Mouse (Mus musculus) midbrain, embryonic 10.5 days (tissue): ENCODE measurements at regions not wholly inside any gene's neighbourhood (a gene's known extent, or its start where the extent isn't known, plus 50 kb on each side); places are given as distances from the start of the nearest gene placed in this dataset.

Experiments
- DNase-seq: peaks from one replicate; pipeline ENCODE4 v3.0.0-alpha.2; 2017; ENCODE audit warnings: low spot score
- H3K27ac ChIP-seq: fragments of 300-500 bp; sonication (generic); replicated peaks from 2 replicates; pipeline ENCODE4 v1.5.1; 2016; ENCODE audit warnings: mild to moderate bottlenecking
- H3K27me3 ChIP-seq: fragments of 300-500 bp; sonication (generic); 2 replicates; pipeline ENCODE4 v1.6.1; 2016; ENCODE audit warnings: low read depth, mild to moderate bottlenecking; ENCODE audit not compliant: poor library complexity, severe bottlenecking
- H3K36me3 ChIP-seq: fragments of 300-500 bp; sonication (generic); 2 replicates; pipeline ENCODE4 v1.6.1; 2016; ENCODE audit warnings: mild to moderate bottlenecking, moderate library complexity
- H3K4me1 ChIP-seq: fragments of 300-500 bp; sonication (generic); 2 replicates; pipeline ENCODE4 v1.6.1; 2016
- H3K4me3 ChIP-seq: fragments of 300-500 bp; sonication (generic); 2 replicates; pipeline ENCODE4 v1.5.1; 2016; ENCODE audit warnings: mild to moderate bottlenecking, moderate library complexity
- H3K9me3 ChIP-seq: fragments of 300-500 bp; sonication (generic); replicated peaks from 2 replicates; pipeline ENCODE4 v1.6.1; 2016; ENCODE audit warnings: mild to moderate bottlenecking
- WGBS: fragments of 180-500 bp; shearing (Covaris S2); methylation state at CpG from one replicate; pipeline ENCODE4 v1.1.7; 2016; 5-methylcytosine and 5-hydroxymethylcytosine counted together

GRCm38 (mm10) chr8:26835076-26835475, 142.0 kb upstream of the Zfp703 start:
- Histone ChIP-seq H3K9me3 (no peaks in the 10 kb centered on the region), H3K27ac (0 out of 2 replicates have a peak overlapping the region, but pooled peaks have one; percentile 7), H3K27me3 (peaks cover 3% of the 10 kb centered on the region; the same call in 1 of the 2 replicates), H3K36me3 (no peaks in the 10 kb centered on the region), H3K4me1 (peaks cover 33% of the 10 kb centered on the region), H3K4me3 (no peak overlapping the region)
- DNase-seq, result no peak
- WGBS, result 72% methylated on average over 8 of the region's 8 CpGs

GRCm38 (mm10) chr8:26835616-26836015, 141.5 kb upstream of the Zfp703 start:
- Histone ChIP-seq H3K27ac (no peak overlapping the region), H3K36me3 (no peaks in the 10 kb centered on the region), H3K9me3 (no peaks in the 10 kb centered on the region), H3K27me3 (peaks cover 3% of the 10 kb centered on the region; the same call in 1 of the 2 replicates), H3K4me1 (peaks cover 38% of the 10 kb centered on the region), H3K4me3 (no peak overlapping the region)
- 85% methylated on average over 6 of the region's 6 CpGs for WGBS
- no peak for DNase-seq

DNA sequence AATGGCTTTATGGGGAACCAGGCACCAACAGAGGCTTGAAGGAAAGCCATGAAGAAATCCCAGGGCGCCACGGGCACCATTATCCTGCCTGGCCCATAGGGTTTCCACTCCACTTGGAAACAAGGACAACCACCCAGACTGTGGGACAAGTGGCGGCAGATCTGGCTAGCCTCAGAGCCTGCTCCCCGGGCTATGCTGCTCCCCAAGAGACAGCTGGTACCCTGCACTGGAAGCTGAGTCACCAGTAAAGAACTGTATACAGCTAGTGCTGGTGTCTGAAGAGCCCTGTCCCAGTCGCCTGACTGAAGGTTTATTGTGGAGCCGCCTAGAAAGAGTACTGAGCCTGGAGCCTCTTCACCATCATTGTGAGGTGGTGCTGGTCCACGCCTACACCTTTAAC, 140.6 kb upstream of the Zfp703 start:
- no peak for DNase-seq
- WGBS, result 91% methylated on average over 7 of the region's 7 CpGs
- Histone ChIP-seq H3K4me3 (no peak overlapping the region), H3K27ac (no peak overlapping the region), H3K9me3 (no peaks in the 10 kb centered on the region), H3K27me3 (peaks cover 3% of the 10 kb centered on the region; the same call in 1 of the 2 replicates), H3K4me1 (peaks cover 42% of the 10 kb centered on the region), H3K36me3 (no peaks in the 10 kb centered on the region)

DNA sequence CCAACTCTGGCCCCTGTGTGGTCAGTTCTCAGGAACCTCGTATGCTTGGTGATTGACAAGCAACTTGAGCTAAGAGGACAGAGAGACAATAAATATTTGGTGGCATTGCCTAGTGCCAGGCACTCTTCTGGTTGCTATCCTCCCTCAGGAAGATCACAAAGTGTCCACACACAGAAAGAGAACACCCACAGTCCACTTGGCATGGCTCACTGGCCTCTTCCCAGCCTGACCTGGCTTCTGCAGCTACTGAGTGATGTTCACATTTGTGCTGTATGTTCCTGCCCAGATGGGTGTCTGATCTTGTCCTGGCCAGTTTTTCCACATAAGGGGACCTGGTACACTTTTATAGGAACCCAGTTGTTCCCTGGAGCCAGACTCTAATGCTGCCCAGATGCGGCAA, 136.8 kb upstream of the Zfp703 start:
- Histone ChIP-seq H3K36me3 (no peaks in the 10 kb centered on the region), H3K4me1 (peaks cover 35% of the 10 kb centered on the region), H3K27ac (no peak overlapping the region; the same call in 1 of the 2 replicates), H3K27me3 (no peaks in the 10 kb centered on the region), H3K9me3 (no peaks in the 10 kb centered on the region), H3K4me3 (no peak overlapping the region)
- no peak for DNase-seq
- WGBS, result 56% methylated on average over 2 of the region's 2 CpGs

- no peaks in the 10 kb centered on the region for H3K36me3 ChIP-seq
- no peaks in the 10 kb centered on the region for H3K9me3 ChIP-seq
- no peaks in the 10 kb centered on the region for H3K27me3 ChIP-seq
- H3K27ac ChIP-seq, result peak overlapping the region; percentile 59; the same call in 1 of the 2 replicates
- DNase-seq, result no peak
- WGBS, result 67% methylated on average over 12 of the region's 12 CpGs
- no peak overlapping the region for H3K4me3 ChIP-seq
- peaks cover 40% of the 10 kb centered on the region for H3K4me1 ChIP-seq
Measured at GRCm38 (mm10) chr8:26840745-26841680, 136.1 kb upstream of the Zfp703 start.

- peaks cover 44% of the 10 kb centered on the region for H3K4me1 ChIP-seq
- no peaks in the 10 kb centered on the region for H3K36me3 ChIP-seq
- H3K27ac ChIP-seq, result 0 out of 2 replicates have a peak overlapping the region, but pooled peaks have one; percentile 33
- no peaks in the 10 kb centered on the region for H3K9me3 ChIP-seq
- no peak overlapping the region for H3K4me3 ChIP-seq
- H3K27me3 ChIP-seq, result no peaks in the 10 kb centered on the region
- WGBS, result 78% methylated on average over 6 of the region's 6 CpGs
- no peak for DNase-seq
Measured at GRCm38 (mm10) chr8:26843714-26844113, 133.4 kb upstream of the Zfp703 start.

- no peaks in the 10 kb centered on the region for H3K27me3 ChIP-seq
- H3K36me3 ChIP-seq, result no peaks in the 10 kb centered on the region
- peaks cover 48% of the 10 kb centered on the region for H3K4me1 ChIP-seq
- DNase-seq, result no peak
- H3K27ac ChIP-seq, result peak overlapping the region; percentile 33; the same call in 1 of the 2 replicates
- no peak overlapping the region for H3K4me3 ChIP-seq
- 67% methylated on average over 8 of the region's 8 CpGs for WGBS
- no peaks in the 10 kb centered on the region for H3K9me3 ChIP-seq
Measured at GRCm38 (mm10) chr8:26844132-26844808, 132.9 kb upstream of the Zfp703 start.

- Histone ChIP-seq H3K4me1 (peaks cover 52% of the 10 kb centered on the region), H3K27ac (peak overlapping the region; percentile 57), H3K9me3 (no peaks in the 10 kb centered on the region), H3K4me3 (no peak overlapping the region), H3K27me3 (no peaks in the 10 kb centered on the region), H3K36me3 (no peaks in the 10 kb centered on the region)
- WGBS, result 89% methylated on average over 6 of the region's 6 CpGs
- DNase-seq, result no peak
Measured at GRCm38 (mm10) chr8:26844809-26845143, 132.3 kb upstream of the Zfp703 start.

DNA sequence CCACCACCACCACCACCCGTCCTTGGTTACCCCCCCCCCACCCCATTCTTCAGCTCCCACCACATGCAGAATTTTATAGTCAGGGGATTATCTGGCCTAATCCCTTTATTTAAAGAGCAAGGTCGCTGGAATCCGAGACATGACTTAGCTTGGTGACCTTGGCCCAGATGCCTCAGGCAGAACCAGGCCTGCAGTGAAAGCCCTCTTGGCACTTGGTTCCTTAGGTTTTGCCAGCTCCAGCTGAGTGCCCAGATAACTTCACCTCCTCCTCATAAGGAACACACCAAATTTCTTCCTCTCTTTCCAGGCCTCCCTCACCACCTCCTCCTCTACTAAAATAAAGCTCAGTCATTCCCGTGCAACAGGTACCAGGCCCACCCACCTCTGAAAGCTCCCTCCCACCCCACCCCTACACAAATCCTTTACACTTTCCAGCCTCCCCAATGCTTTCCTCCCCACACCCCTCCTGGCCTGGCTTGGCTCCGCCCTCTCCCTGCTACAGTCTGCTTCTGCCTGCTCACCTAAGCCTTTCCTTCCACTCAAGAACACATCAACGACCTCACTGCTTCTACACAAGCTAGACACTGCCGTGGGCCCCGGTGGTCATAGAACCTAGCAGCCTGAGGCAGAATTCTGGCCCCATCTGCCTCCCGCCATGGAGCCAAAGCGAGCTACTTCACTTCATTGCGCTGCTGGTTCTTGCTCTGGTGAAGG, 131.5 kb upstream of the Zfp703 start:
- WGBS, result 68% methylated on average over 11 of the region's 11 CpGs
- no peaks in the 10 kb centered on the region for H3K9me3 ChIP-seq
- no peak overlapping the region for H3K4me3 ChIP-seq
- DNase-seq, result no peak
- H3K27me3 ChIP-seq, result no peaks in the 10 kb centered on the region
- H3K4me1 ChIP-seq, result peaks cover 48% of the 10 kb centered on the region
- H3K27ac ChIP-seq, result peak overlapping the region; percentile 38; the same call in 1 of the 2 replicates
- no peaks in the 10 kb centered on the region for H3K36me3 ChIP-seq

- H3K4me3 ChIP-seq, result no peak overlapping the region
- no peaks in the 10 kb centered on the region for H3K9me3 ChIP-seq
- peaks cover 45% of the 10 kb centered on the region for H3K4me1 ChIP-seq
- no peak for DNase-seq
- no peaks in the 10 kb centered on the region for H3K27me3 ChIP-seq
- WGBS, result 85% methylated on average over 9 of the region's 9 CpGs
- H3K36me3 ChIP-seq, result no peaks in the 10 kb centered on the region
- no peak overlapping the region for H3K27ac ChIP-seq
Measured at GRCm38 (mm10) chr8:26847009-26847408, 130.1 kb upstream of the Zfp703 start.

DNA sequence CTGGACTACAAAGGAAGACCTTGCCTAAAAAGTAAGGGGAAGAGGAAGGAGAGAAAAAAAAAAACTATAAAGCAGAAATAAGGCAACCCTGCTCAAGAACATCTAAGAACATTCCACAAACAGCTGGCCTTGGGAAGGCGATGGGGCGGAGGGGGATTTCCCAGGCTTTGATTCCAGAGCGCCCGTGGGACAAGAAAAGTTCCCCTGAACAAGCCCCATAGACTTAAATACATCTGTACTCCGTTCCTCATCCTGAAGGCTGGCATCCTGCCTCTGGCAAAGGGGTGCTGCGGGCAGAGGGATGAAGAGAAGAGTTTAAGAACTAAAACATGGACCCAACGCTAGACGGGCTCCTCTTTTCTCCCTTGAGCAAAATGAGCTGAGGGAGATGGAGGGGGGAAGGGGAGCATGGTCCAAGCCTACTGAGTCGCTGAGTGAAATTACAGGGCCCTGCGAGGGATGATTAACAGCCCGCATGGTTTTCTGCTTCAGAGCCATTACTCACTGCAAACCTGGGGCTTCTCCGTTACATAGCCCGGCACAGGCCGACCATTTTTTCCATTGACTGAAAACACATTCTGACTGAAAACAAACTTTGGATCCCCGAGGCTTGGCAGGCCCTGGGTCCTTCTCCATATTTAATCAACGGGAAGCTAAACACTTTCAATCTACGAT, 128.9 kb upstream of the Zfp703 start:
- peaks cover 45% of the 10 kb centered on the region for H3K4me1 ChIP-seq
- H3K9me3 ChIP-seq, result no peaks in the 10 kb centered on the region
- H3K27me3 ChIP-seq, result no peaks in the 10 kb centered on the region
- no peak overlapping the region for H3K4me3 ChIP-seq
- H3K27ac ChIP-seq, result no peak overlapping the region
- 82% methylated on average over 17 of the region's 17 CpGs for WGBS
- no peaks in the 10 kb centered on the region for H3K36me3 ChIP-seq
- DNase-seq, result no peak
